Mouse (Mus musculus): ENCODE measurements around the gene Sars.
A peak's percentile ranks its signal among the peaks of the same experiment; 100 is the strongest.

Gene Sars

DNA sequence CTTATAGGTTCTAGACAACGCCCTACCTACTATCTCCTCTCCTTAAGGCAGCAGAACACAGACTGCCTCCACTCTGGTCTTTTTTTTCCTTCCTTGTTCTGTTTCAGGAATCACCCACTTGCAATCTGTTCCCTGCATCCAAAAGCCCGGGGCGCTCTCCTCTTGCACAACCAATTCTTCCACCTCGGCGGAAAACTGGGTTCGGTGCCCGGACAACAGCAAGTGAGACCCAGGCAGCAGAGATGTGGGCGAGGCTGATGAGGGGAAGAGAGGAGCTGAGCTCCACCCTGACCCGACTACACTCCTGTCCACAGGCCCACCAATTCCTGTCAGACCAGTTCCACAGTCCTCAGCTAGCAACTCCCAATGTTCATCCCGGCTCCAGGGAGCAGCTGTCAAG lies 58.8 kb downstream of the Sars start:
- DNase-seq = no peak

GRCm38 (mm10) chr3:108384425-108384824 lies 60.6 kb downstream of the Sars start:
- no peak for DNase-seq

DNA sequence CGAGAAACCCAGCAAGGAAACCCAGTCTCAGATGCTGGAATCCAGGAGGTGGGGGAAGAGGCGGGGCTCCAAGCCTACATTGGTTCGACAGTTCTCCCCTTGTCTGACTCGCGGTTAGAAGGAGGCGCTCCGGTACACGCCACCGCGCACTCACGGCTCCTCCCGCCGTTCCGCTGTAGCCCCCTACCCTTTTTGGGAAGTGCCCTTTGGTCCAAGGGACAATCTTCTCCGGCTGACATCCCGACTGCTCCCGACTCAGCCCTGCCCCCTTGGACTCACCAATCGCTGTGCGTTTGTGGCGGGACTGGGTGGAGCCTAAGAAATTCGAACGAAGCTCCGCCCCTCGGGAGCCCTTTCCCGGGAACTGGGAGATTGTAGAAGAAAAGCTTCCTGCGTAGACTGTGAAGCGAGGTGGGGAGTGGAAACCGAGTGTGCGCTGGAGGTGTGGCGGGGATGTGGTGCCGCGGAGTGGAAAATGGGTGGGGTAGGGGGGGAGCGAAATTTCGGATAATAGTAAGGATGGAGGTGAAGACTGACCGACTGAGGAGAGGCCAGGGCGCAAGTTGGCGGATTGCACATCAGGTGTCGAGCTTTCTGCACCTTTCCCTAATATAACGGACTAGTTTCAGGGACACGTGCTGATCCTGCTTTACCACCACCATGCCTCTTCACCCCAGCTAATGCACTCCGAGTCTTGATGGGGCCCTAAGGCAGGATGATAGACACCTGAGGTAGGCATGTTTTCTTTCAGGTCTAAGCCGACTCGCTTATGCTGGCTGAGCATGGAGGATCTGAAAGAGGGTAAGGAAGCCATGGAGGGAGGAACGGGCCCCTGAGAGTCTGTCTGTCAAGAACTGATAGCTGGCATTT lies 61.3 kb downstream of the Sars start, which contains the start of gene Psrc1:
Gene Psrc1 (plus strand): TSS at position 355 of the 870 bp plus-strand sequence.
- DNase-seq = peak; percentile 86

GRCm38 (mm10) chr3:108381945-108382875 lies 62.8 kb downstream of the Sars start:
- DNase-seq = no peak

- DNase-seq = peak; percentile 35
These were observed 64.3 kb downstream of the Sars start for GRCm38 (mm10) chr3:108380695-108381094.

- no peak for DNase-seq
These were observed 65.9 kb downstream of the Sars start for GRCm38 (mm10) chr3:108378875-108379663.
